Mouse (Mus musculus): ENCODE results near the gene Ppil2.

DNA sequence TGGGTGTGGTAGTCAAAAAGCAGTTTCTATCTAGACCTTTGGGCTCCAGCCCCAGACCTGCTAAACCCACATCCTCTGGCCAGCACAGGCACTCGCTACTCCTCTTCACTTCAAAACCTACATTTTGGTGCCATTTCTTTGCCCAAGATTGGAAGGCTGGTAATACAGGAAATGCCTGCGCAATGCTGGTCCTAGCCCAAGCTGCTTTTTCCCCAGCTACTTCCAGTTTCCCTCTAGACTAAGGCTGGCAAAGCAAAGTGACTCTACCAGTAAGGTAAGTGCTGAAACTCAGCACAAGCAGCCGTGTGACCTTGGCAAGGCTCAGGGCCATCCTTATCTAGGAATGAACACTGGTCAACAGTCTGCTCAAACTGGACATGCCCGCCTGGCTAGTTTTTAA lies 25.4 kb downstream of the Ppil2 start:
- TF ChIP-seq POLR2A (IDR thresholded peaks at IDR 0.05; ENCODE audit: borderline replicate concordance, low read depth, low read length): no peak
- no peak for TF ChIP-seq CTCF (IDR thresholded peaks at IDR 0.05; ENCODE audit: low read depth, low read length)

Measured in bone marrow macrophage, adult 2 months (primary cell).